Mouse (Mus musculus): ENCODE data around the gene Rab12. TPM values are rescaled to one million over a fixed set of nuclear protein-coding genes. Genes with fewer than 3 reads are reported as not detected.

Gene Rab12
- total RNA-seq, 1 experiment, result 20.1 TPM

- in situ Hi-C loops (cut with MboI; ENCODE audit: low sequenced_read_pairs in 2 of 2, unreplicated experiment in 2 of 2), result loop anchor here in 1 of 2 experiments (5.0 kb wide), 1 partner anchor 37 kb away; no protein-coding TSS in a partner anchor
- Histone ChIP-seq H3K9me3 (ENCODE audit: control insufficient read depth, insufficient read depth, low read depth, low read length) (no peaks in the 10 kb centered on the region), H3K4me3 (ENCODE audit: insufficient read depth in 1 of 2, low read depth in 1 of 2, low read length in 2 of 2, poor library complexity in 1 of 2, severe bottlenecking in 1 of 2) (peak overlapping the region; percentile 88 to 90), H3K36me3 (ENCODE audit: control insufficient read depth, insufficient read depth, low read length, poor library complexity, severe bottlenecking) (no peaks in the 10 kb centered on the region; the same call in 1 of the 2 replicates), H3K27ac (ENCODE audit: insufficient read depth, low read depth, low read length, poor library complexity, severe bottlenecking) (no peak overlapping the region), H3K9ac (ENCODE audit: insufficient read depth, low read depth, low read length, poor library complexity, severe bottlenecking) (peak overlapping the region; percentile 71; the same call in 1 of the 2 replicates), H3K4me1 (ENCODE audit: control insufficient read depth in 2 of 2, insufficient read depth in 2 of 2, low read length in 2 of 2, poor library complexity in 1 of 2) (peaks cover 0 to 19% of the 10 kb centered on the region in 2 experiments; a peak in 3 of 4 replicates)
- TF ChIP-seq ZNF384 (IDR thresholded peaks at IDR 0.05; ENCODE audit: low read depth, low read length) (no peak), CHD2 (IDR thresholded peaks at IDR 0.05; ENCODE audit: low read depth, low read length) (no peak), ZC3H11A (IDR thresholded peaks at IDR 0.05; ENCODE audit: borderline replicate concordance, low read depth, low read length) (no peak), HCFC1 (IDR thresholded peaks at IDR 0.05; ENCODE audit: borderline replicate concordance, insufficient read depth, low read length) (no peak), MAFK (IDR thresholded peaks at IDR 0.05; ENCODE audit: insufficient read depth, low read depth, low read length) (no peak)
- DNase-seq (ENCODE audit: low read depth, low spot score), result no peak
These were observed 68.9 kb downstream of the Rab12 start for GRCm38 (mm10) chr17:66450526-66451070.

- H3K9me3 ChIP-seq (ENCODE audit: control insufficient read depth, insufficient read depth, low read depth, low read length), result no peaks in the 10 kb centered on the region
- no peak for TF ChIP-seq ZNF384 (IDR thresholded peaks at IDR 0.05; ENCODE audit: low read depth, low read length)
- no peak for TF ChIP-seq MAFK (IDR thresholded peaks at IDR 0.05; ENCODE audit: insufficient read depth, low read depth, low read length)
- no peak for TF ChIP-seq ZC3H11A (IDR thresholded peaks at IDR 0.05; ENCODE audit: borderline replicate concordance, low read depth, low read length)
- no peak; the same call in 1 of the 2 replicates for TF ChIP-seq HCFC1 (IDR thresholded peaks at IDR 0.05; ENCODE audit: borderline replicate concordance, insufficient read depth, low read length)
- H3K36me3 ChIP-seq (ENCODE audit: control insufficient read depth, insufficient read depth, low read length, poor library complexity, severe bottlenecking), result no peaks in the 10 kb centered on the region; the same call in none of the 2 replicates
- peak within 1 kb of the TSS; percentile 88 to 90 for H3K4me3 ChIP-seq (ENCODE audit: insufficient read depth in 1 of 2, low read depth in 1 of 2, low read length in 2 of 2, poor library complexity in 1 of 2, severe bottlenecking in 1 of 2)
- in situ Hi-C loops (cut with MboI; ENCODE audit: low sequenced_read_pairs in 2 of 2, unreplicated experiment in 2 of 2), result loop anchor here in 1 of 2 experiments (5.0 kb wide), 1 partner anchor 38 kb away; no protein-coding TSS in a partner anchor
- peak within 1 kb of the TSS; percentile 87 for H3K9ac ChIP-seq (ENCODE audit: insufficient read depth, low read depth, low read length, poor library complexity, severe bottlenecking)
- H3K4me1 ChIP-seq (ENCODE audit: control insufficient read depth in 2 of 2, insufficient read depth in 2 of 2, low read length in 2 of 2, poor library complexity in 1 of 2), result peaks cover 0 to 23% of the 10 kb centered on the region in 2 experiments; a peak in 3 of 4 replicates
- no peak for DNase-seq (ENCODE audit: low read depth, low spot score)
- H3K27ac ChIP-seq (ENCODE audit: insufficient read depth, low read depth, low read length, poor library complexity, severe bottlenecking), result peak within 1 kb of the TSS; percentile 5; the same call in 1 of the 2 replicates
These were observed 69.8 kb downstream of the Rab12 start, which contains the start of gene Mtcl1 for GRCm38 (mm10) chr17:66449460-66450341. Gene Mtcl1, minus strand, starts transcription at chr17:66449750.

GRCm38 (mm10) chr17:66448421-66449405 lies 70.8 kb downstream of the Rab12 start:
- Histone ChIP-seq H3K4me1 (ENCODE audit: control insufficient read depth in 2 of 2, insufficient read depth in 2 of 2, low read length in 2 of 2, poor library complexity in 1 of 2) (peaks cover 1 to 28% of the 10 kb centered on the region in 2 experiments; a peak in 3 of 4 replicates), H3K4me3 (ENCODE audit: insufficient read depth in 1 of 2, low read depth in 1 of 2, low read length in 2 of 2, poor library complexity in 1 of 2, severe bottlenecking in 1 of 2) (peak overlapping the region; percentile 88 to 90), H3K27ac (ENCODE audit: insufficient read depth, low read depth, low read length, poor library complexity, severe bottlenecking) (no peak overlapping the region; the same call in 1 of the 2 replicates), H3K9ac (ENCODE audit: insufficient read depth, low read depth, low read length, poor library complexity, severe bottlenecking) (peak overlapping the region; percentile 87), H3K36me3 (ENCODE audit: control insufficient read depth, insufficient read depth, low read length, poor library complexity, severe bottlenecking) (peaks cover 4% of the 10 kb centered on the region), H3K9me3 (ENCODE audit: control insufficient read depth, insufficient read depth, low read depth, low read length) (no peaks in the 10 kb centered on the region)
- TF ChIP-seq ZNF384 (IDR thresholded peaks at IDR 0.05; ENCODE audit: low read depth, low read length) (no peak), CHD2 (IDR thresholded peaks at IDR 0.05; ENCODE audit: low read depth, low read length) (no peak), MAFK (IDR thresholded peaks at IDR 0.05; ENCODE audit: insufficient read depth, low read depth, low read length) (no peak), HCFC1 (IDR thresholded peaks at IDR 0.05; ENCODE audit: borderline replicate concordance, insufficient read depth, low read length) (no peak), ZC3H11A (IDR thresholded peaks at IDR 0.05; ENCODE audit: borderline replicate concordance, low read depth, low read length) (no peak)
- in situ Hi-C loops (cut with MboI; ENCODE audit: low sequenced_read_pairs in 2 of 2, unreplicated experiment in 2 of 2), result no loop called here
- no peak for DNase-seq (ENCODE audit: low read depth, low spot score)

- Histone ChIP-seq H3K9ac (ENCODE audit: insufficient read depth, low read depth, low read length, poor library complexity, severe bottlenecking) (peak overlapping the region; percentile 87), H3K4me3 (ENCODE audit: insufficient read depth in 1 of 2, low read depth in 1 of 2, low read length in 2 of 2, poor library complexity in 1 of 2, severe bottlenecking in 1 of 2) (peak overlapping the region; percentile 88 to 90), H3K36me3 (ENCODE audit: control insufficient read depth, insufficient read depth, low read length, poor library complexity, severe bottlenecking) (peaks cover 4% of the 10 kb centered on the region), H3K9me3 (ENCODE audit: control insufficient read depth, insufficient read depth, low read depth, low read length) (no peaks in the 10 kb centered on the region), H3K27ac (ENCODE audit: insufficient read depth, low read depth, low read length, poor library complexity, severe bottlenecking) (no peak overlapping the region), H3K4me1 (ENCODE audit: control insufficient read depth in 2 of 2, insufficient read depth in 2 of 2, low read length in 2 of 2, poor library complexity in 1 of 2) (peaks cover 4 to 25% of the 10 kb centered on the region in 2 experiments; a peak in 3 of 4 replicates)
- no peak for DNase-seq (ENCODE audit: low read depth, low spot score)
- TF ChIP-seq HCFC1 (IDR thresholded peaks at IDR 0.05; ENCODE audit: borderline replicate concordance, insufficient read depth, low read length) (no peak), ZNF384 (IDR thresholded peaks at IDR 0.05; ENCODE audit: low read depth, low read length) (no peak), CHD2 (IDR thresholded peaks at IDR 0.05; ENCODE audit: low read depth, low read length) (no peak), MAFK (IDR thresholded peaks at IDR 0.05; ENCODE audit: insufficient read depth, low read depth, low read length) (no peak), ZC3H11A (IDR thresholded peaks at IDR 0.05; ENCODE audit: borderline replicate concordance, low read depth, low read length) (no peak)
- in situ Hi-C loops (cut with MboI; ENCODE audit: low sequenced_read_pairs in 2 of 2, unreplicated experiment in 2 of 2), result no loop called here
These were observed 71.6 kb downstream of the Rab12 start for GRCm38 (mm10) chr17:66447978-66448377.
